In genomic region chr15:10791516-10792112, GRCm38 (mm10) we compare ENCODE assay signal across 22 mouse cellular contexts.
DNase-seq lines count a peak whose midpoint lies in the region; ATAC-seq and TF ChIP-seq lines count a peak whose summit lies in the region.
"Had no signal": no experiment of that assay in that cellular context is flagged by ENCODE, and none has a peak within 500 bp of the region (broad histone marks: within the 10 kb centered on the region; RNA-seq: fewer than 3 reads in every experiment).

No protein-coding gene starts in this region.

- no peak overlapping the region for H3K9ac ChIP-seq in hindbrain, embryonic 14.5 days
- no peak overlapping the region for H3K9ac ChIP-seq in hindbrain, embryonic 11.5 days (ENCODE audit: low read depth, low read length)
- no peak overlapping the region for H3K9ac ChIP-seq in midbrain, postnatal 0 days (replicated peaks; ENCODE audit: low read length, poor library complexity, severe bottlenecking)
- H3K9ac ChIP-seq in midbrain, embryonic 13.5 days (replicated peaks) = no peak overlapping the region
- H3K9ac ChIP-seq in kidney, embryonic 15.5 days = no peak overlapping the region
- H3K9ac ChIP-seq: embryonic facial prominence, embryonic 15.5 days; forebrain, embryonic 13.5 days; limb, embryonic 13.5 days; liver, embryonic 15.5 days; stomach, embryonic 15.5 days had no signal

- H3K36me3 ChIP-seq in hindbrain, embryonic 14.5 days (replicated peaks; ENCODE audit: control insufficient read depth, insufficient read depth) = no peaks in the 10 kb centered on the region
- no peaks in the 10 kb centered on the region for H3K36me3 ChIP-seq in hindbrain, embryonic 11.5 days (ENCODE audit: control insufficient read depth, insufficient read depth, low read length)
- no peaks in the 10 kb centered on the region for H3K36me3 ChIP-seq in midbrain, postnatal 0 days (ENCODE audit: insufficient read depth, low read length)
- no peaks in the 10 kb centered on the region for H3K36me3 ChIP-seq in midbrain, embryonic 13.5 days
- H3K36me3 ChIP-seq in kidney, embryonic 15.5 days = no peaks in the 10 kb centered on the region
- H3K36me3 ChIP-seq: embryonic facial prominence, embryonic 15.5 days; G1E; limb, embryonic 13.5 days; liver, embryonic 15.5 days; stomach, embryonic 15.5 days had no signal

- H3K4me2 ChIP-seq in hindbrain, embryonic 14.5 days (replicated peaks) = no peak overlapping the region
- H3K4me2 ChIP-seq in hindbrain, embryonic 11.5 days (replicated peaks; ENCODE audit: low read depth, low read length) = no peak overlapping the region
- no peak overlapping the region for H3K4me2 ChIP-seq in midbrain, postnatal 0 days (ENCODE audit: low read depth, low read length, poor library complexity, severe bottlenecking)
- H3K4me2 ChIP-seq in midbrain, embryonic 13.5 days (replicated peaks) = no peak overlapping the region
- H3K4me2 ChIP-seq in kidney, embryonic 15.5 days = no peak overlapping the region
- H3K4me2 ChIP-seq: embryonic facial prominence, embryonic 15.5 days; forebrain, embryonic 13.5 days; limb, embryonic 13.5 days; liver, embryonic 15.5 days; stomach, embryonic 15.5 days had no signal

- no peaks in the 10 kb centered on the region for H3K4me1 ChIP-seq in hindbrain, embryonic 14.5 days (replicated peaks; ENCODE audit: control insufficient read depth, insufficient read depth, low read length)
- no peaks in the 10 kb centered on the region for H3K4me1 ChIP-seq in hindbrain, embryonic 11.5 days (replicated peaks; ENCODE audit: control insufficient read depth, insufficient read depth, low read length)
- no peaks in the 10 kb centered on the region for H3K4me1 ChIP-seq in midbrain, postnatal 0 days (ENCODE audit: insufficient read depth, low read length)
- no peaks in the 10 kb centered on the region for H3K4me1 ChIP-seq in midbrain, embryonic 13.5 days (replicated peaks)
- no peaks in the 10 kb centered on the region for H3K4me1 ChIP-seq in kidney, embryonic 15.5 days
- H3K4me1 ChIP-seq: forebrain, embryonic 13.5 days; liver, embryonic 15.5 days; stomach, embryonic 15.5 days had no signal

- no peak for DNase-seq in hindbrain, embryonic 14.5 days (ENCODE audit: low spot score)
- DNase-seq in hindbrain, embryonic 11.5 days (ENCODE audit: low spot score) = no peak
- peak; percentile 9 for DNase-seq in midbrain, postnatal 0 days (ENCODE audit: low spot score)
- DNase-seq in Muller cell, postnatal 12 days (ENCODE audit: inconsistent ontology term) = peak; percentile 93
- DNase-seq in fibroblast of lung, adult 2 months (ENCODE audit: low read depth) = peak; percentile 33
- DNase-seq: adrenal gland, postnatal 10 days; cerebellum, adult 11-12 months; kidney, adult 18-20 months; kidney, postnatal 25 days; right cerebral cortex, adult 18-20 months; spleen, adult 18-20 months; thymus, postnatal 14 days had no signal

- no peaks in the 10 kb centered on the region for H3K9me3 ChIP-seq in hindbrain, embryonic 14.5 days (ENCODE audit: control insufficient read depth, low read length)
- no peaks in the 10 kb centered on the region for H3K9me3 ChIP-seq in hindbrain, embryonic 11.5 days (ENCODE audit: control insufficient read depth, low read length)
- H3K9me3 ChIP-seq in midbrain, postnatal 0 days (ENCODE audit: low read length) = no peaks in the 10 kb centered on the region
- no peaks in the 10 kb centered on the region for H3K9me3 ChIP-seq in midbrain, embryonic 13.5 days
- H3K9me3 ChIP-seq in kidney, embryonic 15.5 days (replicated peaks) = no peaks in the 10 kb centered on the region
- H3K9me3 ChIP-seq: embryonic facial prominence, embryonic 15.5 days; forebrain, embryonic 13.5 days; G1E; limb, embryonic 13.5 days; liver, embryonic 15.5 days; stomach, embryonic 15.5 days had no signal

- WGBS in hindbrain, embryonic 14.5 days = 62% methylated on average over 3 of the region's 3 CpGs
- 84% methylated on average over 3 of the region's 3 CpGs for WGBS in hindbrain, embryonic 11.5 days
- 73% methylated on average over 3 of the region's 3 CpGs for WGBS in midbrain, postnatal 0 days
- 76% methylated on average over 3 of the region's 3 CpGs for WGBS in midbrain, embryonic 13.5 days
- 87% methylated on average over 3 of the region's 3 CpGs for WGBS in kidney, embryonic 15.5 days

- H3K4me3 ChIP-seq in hindbrain, embryonic 14.5 days (replicated peaks; ENCODE audit: low read length) = no peak overlapping the region
- H3K4me3 ChIP-seq in hindbrain, embryonic 11.5 days (ENCODE audit: low read depth, low read length) = no peak overlapping the region
- H3K4me3 ChIP-seq in midbrain, postnatal 0 days (ENCODE audit: low read depth, low read length) = no peak overlapping the region
- no peak overlapping the region for H3K4me3 ChIP-seq in midbrain, embryonic 13.5 days (replicated peaks)
- no peak overlapping the region for H3K4me3 ChIP-seq in kidney, embryonic 15.5 days (replicated peaks)
- H3K4me3 ChIP-seq: embryonic facial prominence, embryonic 15.5 days; forebrain, embryonic 13.5 days; limb, embryonic 13.5 days; liver, embryonic 15.5 days; myocyte; stomach, embryonic 15.5 days had no signal

- H3K27ac ChIP-seq in hindbrain, embryonic 14.5 days = no peak overlapping the region
- H3K27ac ChIP-seq in hindbrain, embryonic 11.5 days (ENCODE audit: low read depth, low read length) = no peak overlapping the region
- H3K27ac ChIP-seq in midbrain, postnatal 0 days (ENCODE audit: low read depth, low read length) = no peak overlapping the region
- no peak overlapping the region for H3K27ac ChIP-seq in midbrain, embryonic 13.5 days
- no peak overlapping the region for H3K27ac ChIP-seq in kidney, embryonic 15.5 days
- H3K27ac ChIP-seq: embryonic facial prominence, embryonic 15.5 days; forebrain, embryonic 13.5 days; limb, embryonic 13.5 days; liver, embryonic 15.5 days; stomach, embryonic 15.5 days had no signal

- no peaks in the 10 kb centered on the region for H3K27me3 ChIP-seq in hindbrain, embryonic 14.5 days (ENCODE audit: control insufficient read depth, insufficient read depth, low read length)
- no peaks in the 10 kb centered on the region for H3K27me3 ChIP-seq in hindbrain, embryonic 11.5 days (ENCODE audit: control insufficient read depth, insufficient read depth, low read length)
- H3K27me3 ChIP-seq in midbrain, postnatal 0 days (ENCODE audit: insufficient read depth, low read length) = no peaks in the 10 kb centered on the region
- H3K27me3 ChIP-seq in midbrain, embryonic 13.5 days = no peaks in the 10 kb centered on the region
- no peaks in the 10 kb centered on the region for H3K27me3 ChIP-seq in kidney, embryonic 15.5 days
- H3K27me3 ChIP-seq: embryonic facial prominence, embryonic 15.5 days; forebrain, embryonic 13.5 days; limb, embryonic 13.5 days; liver, embryonic 15.5 days; stomach, embryonic 15.5 days had no signal

- peak; percentile 62; the same call in 1 of the 2 replicates for ATAC-seq in hindbrain, embryonic 14.5 days (ENCODE audit: low FRiP score)
- ATAC-seq in hindbrain, embryonic 11.5 days (ENCODE audit: low FRiP score) = no peak
- no peak for ATAC-seq in midbrain, postnatal 0 days (ENCODE audit: low FRiP score)
- no peak for ATAC-seq in midbrain, embryonic 13.5 days
- ATAC-seq in kidney, embryonic 15.5 days (replicated peaks; ENCODE audit: low FRiP score) = no peak
- ATAC-seq: CD4-positive, CD25-positive, alpha-beta regulatory T cell, adult 4 months; forebrain, embryonic 13.5 days had no signal

- no peak for TF ChIP-seq CTCF in midbrain, postnatal 0 days (IDR thresholded peaks at IDR 0.05)

Comparison
In these comparisons a context has a peak if more than half of its experiments do, and no peak if none do; other contexts are left out.
1. DNase-seq: peak in midbrain, postnatal 0 days (single experiment), Muller cell, postnatal 12 days (single experiment) and fibroblast of lung, adult 2 months (single experiment); none in hindbrain, embryonic 14.5 days (single experiment) and hindbrain, embryonic 11.5 days (single experiment).